Mouse (Mus musculus): Measurements from ENCODE around the gene Wdr62. TPM values are rescaled to one million over a fixed set of nuclear protein-coding genes. Genes with fewer than 3 reads are reported as not detected.
"Not testable (repeated sequence)": the region's sequence is repeated elsewhere in the genome, so short reads cannot be mapped to it uniquely, and the experiment has no call there.

Gene Wdr62
- total RNA-seq, 2 experiments from 2014 or later: 5.5 to 7.4 TPM

DNA sequence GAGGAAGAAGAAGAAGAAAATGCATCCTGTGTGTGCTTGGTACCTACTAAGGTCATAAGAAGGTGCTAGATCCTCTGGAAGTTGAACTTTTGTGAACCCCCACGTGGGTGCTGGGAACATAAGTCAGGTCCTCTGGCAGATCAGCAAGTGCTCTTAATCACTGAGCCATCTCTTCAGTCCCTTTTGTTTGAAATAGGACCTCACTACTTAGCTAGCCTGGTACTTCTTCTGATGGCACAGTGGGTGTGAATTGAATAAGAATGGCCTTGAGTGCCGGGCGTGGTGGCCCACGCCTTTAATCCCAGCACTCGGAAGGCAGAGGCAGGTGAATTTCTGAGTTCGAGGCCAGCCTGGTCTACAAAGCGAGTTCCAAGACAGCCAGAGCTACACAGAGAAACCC, 14.3 kb downstream of the Wdr62 start:
- no peak for DNase-seq (ENCODE audit: low spot score in 2 of 2)

DNA sequence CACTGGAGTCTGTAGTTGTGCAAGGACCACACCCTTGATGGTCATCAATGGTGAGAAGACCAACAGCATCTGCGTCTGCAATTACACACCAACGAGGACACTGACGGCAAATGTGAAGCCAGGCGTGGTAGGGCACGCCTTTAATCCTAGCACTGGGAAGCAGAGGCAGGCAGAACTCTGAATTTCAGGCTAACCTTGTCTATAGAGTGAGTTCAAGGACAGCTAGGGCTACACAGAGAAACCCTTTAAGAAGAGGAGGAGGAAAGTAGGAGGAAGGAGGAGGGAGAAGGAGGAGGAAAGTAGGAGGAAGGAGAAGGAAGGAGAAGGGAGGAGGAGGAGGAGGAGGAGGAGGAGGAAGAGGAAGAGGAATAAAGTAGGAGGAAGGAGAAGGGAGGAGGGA, 14.7 kb downstream of the Wdr62 start:
- no peak for DNase-seq (ENCODE audit: low spot score in 2 of 2)

DNA sequence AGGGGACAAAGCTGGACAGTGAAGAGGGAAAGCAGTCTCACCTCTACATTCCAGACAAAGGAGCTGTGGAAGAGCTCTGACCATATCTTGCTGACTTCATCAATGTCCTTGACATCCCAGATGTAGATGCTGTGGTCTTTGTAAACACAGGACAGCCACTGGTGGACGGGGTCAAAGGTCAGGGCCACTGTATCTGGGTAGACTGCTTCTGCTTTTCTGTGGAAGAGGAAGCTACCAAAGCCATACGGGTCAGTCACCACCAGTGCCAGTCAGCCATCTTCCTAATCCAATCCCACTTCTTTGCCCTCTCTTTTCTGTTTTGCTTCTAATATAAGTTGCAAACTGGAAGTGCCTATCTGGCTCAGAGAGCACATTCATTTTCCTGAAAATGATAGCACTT, 15.2 kb downstream of the Wdr62 start:
- no peak for DNase-seq (ENCODE audit: low spot score in 2 of 2)

DNA sequence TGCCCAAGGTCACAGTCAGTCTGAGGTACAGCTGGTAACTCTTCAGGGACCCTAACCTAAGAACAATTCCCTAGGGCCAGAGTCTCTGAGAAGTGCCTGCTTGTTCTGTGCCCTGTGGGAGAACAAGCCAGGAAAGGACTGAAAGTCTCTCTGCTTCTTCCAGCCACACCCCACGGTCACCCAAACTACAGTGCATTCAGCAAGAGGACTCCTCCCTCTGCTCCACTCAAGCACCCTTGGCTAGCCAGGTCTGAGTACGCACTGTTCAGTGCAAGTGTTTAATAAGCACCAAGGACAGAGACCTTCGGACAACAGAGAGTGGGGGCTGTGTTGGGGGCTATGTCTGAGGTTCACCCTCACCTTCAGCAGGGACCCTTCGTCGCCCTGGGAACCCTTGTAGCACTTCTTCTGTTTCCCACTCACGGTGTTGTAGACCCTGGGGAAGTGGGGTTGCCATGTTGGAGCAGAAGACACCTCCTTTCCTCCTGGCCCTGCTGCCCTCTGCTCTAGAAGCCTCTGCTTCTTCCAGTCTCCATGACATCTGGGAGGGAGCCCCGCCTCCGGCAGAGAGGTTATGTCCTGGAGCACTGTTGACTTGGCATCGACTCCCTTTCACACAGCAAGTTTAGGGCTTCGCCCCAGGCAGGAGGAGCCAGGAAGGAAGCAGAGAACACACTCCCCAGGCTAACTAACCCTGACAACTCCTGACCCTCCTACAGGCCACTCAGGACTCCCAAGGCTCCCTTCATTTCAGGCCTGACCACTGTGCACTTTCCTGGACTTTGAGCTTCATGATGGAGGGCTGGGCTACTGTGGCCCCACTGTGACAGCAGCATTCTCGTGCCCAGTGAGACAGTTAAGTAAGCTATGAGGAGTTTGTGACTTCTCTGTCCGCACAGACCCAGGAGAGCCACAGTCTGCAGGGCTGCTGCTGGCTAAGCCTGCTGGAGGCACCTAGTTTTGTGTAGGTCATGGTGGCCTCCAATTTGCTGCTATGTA, 28.0 kb downstream of the Wdr62 start:
- DNase-seq (ENCODE audit: low spot score in 2 of 2): no peak

DNA sequence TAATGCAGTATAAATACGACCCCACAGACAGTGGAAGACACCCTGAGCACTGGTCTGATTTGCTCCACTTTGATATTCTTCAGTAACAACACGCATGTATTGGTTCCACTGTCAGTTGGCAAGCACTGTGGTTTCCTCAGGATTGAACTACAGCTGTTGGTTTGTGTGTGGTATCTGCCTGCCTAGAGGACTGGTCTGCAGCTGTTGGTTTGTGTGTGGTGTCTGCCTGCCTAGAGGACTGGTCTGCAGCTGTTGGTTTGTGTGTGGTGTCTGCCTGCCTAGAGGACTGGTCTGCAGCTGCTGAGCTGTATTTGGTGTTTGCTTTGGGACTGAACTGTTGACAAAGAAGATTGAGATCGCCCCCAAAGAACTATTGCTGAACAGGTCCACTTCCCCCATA, 42.8 kb downstream of the Wdr62 start:
- not testable (repeated sequence) for DNase-seq (ENCODE audit: low spot score in 2 of 2)

DNA sequence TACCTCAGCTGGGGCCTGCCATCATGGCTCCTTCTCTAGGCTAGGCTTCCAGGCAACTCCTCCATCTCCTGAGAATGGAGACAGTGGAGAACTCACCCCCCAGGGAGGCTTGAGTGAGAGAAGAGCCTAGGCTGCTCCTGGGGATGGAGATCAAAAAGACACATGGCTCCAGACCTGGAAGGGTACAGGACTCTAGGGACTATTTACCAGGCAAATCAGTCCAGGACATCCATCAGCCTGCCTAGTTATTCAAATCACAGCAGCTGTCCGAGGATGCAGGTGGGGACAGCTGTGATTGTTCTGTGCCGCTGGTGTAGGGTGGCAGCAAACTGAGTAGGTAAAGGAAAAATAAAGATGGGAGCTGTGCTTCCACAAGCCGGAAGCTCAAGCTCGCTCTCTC, 44.6 kb downstream of the Wdr62 start, which contains the start of gene Ovol3:
TSS of gene Ovol3 (minus strand) at position 101 of the 400 bp plus-strand sequence.
- DNase-seq (ENCODE audit: low spot score in 2 of 2): no peak

DNA sequence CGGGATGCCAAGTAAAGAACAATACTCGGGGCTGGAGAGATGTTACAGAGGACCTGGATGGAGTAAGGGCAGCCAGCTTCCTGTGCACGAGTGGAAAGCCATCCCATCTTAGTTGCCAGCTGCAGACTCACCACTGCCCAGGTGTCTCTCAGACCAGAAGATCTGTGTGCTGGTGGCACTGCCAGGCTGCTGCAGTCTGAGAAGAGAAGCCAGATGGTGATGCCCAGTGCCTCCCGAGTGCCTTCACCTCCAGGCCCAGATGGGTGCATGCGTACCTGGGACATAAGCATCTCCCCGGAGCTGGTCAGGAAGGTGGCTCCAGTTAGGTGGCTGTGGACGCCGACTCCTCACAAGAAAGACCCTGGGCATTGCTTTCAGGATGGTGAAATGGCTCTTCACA, 45.1 kb downstream of the Wdr62 start:
- DNase-seq (ENCODE audit: low spot score in 2 of 2): no peak

DNA sequence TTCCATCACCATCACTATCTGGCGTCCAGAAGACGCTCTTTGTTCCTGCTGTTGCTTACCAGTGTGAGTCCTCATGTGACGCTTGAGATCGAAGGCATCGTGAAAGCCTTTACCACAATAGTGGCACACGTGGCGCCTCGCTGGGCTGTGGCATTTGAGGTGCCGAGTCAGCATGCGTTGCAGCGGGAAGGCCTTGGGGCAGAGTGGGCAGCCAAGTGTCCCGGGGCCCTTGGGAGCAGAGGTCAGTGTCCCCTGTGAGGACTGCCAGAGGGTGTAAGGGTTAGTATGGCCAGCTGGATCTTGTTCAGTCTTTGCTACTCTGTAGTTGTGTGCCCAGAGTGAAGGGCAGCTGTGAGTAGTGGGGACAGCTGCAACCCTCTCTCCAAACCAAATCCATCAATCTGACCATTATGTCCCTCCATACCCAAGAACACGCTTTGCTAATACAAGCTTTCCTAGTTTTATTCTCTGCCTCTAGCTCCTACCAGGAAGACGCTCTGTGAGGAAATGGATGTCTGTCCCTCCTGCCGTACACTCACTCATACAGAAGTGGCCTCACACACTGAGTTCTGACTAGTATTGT, 45.9 kb downstream of the Wdr62 start:
- DNase-seq (ENCODE audit: low spot score in 2 of 2): no peak

DNA sequence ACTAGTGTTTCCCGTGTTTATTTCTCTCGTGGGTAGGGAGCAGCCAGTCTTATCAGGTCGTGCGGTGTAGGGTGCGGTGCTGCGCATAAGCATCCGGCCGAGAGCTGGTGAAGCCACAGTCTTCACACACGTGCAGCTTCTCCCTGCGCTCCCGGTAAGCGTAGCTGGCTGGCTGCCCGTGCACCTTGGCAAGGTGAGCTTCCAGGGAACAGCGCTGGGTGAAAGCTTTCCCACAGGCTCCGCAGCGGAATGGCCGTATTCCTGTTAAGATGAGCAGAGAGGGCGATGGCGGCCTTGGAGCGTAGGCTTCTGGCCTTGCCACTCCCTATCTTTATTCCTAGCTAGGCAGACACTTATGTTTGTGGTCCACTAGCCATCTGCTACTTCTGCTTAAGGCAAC, 46.8 kb downstream of the Wdr62 start:
- DNase-seq (ENCODE audit: low spot score in 2 of 2): peak; percentile 31 to 33

DNA sequence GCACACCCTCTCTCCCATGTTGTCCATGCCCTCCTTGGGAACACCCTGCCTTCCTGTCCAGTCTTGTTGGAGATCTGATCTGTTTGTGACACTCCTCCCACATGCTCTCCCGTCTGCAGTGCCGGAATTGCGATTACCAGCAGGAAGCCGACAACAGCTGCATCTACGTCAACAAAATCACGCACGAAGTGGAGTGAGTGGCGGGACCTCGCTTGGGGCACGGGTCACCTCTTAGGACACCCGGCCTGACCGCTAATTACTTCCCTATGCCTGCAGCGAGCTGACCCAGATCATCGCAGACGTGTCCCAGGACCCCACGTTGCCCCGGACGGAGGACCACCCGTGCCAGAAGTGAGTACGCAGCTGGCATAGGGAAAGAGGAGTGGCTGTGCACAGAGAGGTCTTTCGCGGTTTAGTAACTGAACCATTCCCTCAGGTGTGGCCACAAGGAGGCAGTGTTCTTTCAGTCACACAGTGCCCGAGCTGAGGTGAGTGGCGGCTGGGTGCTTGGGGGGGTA, 47.5 kb downstream of the Wdr62 start:
- DNase-seq (ENCODE audit: low spot score in 2 of 2): peak in 1 of 2 experiments; percentile 70

DNA sequence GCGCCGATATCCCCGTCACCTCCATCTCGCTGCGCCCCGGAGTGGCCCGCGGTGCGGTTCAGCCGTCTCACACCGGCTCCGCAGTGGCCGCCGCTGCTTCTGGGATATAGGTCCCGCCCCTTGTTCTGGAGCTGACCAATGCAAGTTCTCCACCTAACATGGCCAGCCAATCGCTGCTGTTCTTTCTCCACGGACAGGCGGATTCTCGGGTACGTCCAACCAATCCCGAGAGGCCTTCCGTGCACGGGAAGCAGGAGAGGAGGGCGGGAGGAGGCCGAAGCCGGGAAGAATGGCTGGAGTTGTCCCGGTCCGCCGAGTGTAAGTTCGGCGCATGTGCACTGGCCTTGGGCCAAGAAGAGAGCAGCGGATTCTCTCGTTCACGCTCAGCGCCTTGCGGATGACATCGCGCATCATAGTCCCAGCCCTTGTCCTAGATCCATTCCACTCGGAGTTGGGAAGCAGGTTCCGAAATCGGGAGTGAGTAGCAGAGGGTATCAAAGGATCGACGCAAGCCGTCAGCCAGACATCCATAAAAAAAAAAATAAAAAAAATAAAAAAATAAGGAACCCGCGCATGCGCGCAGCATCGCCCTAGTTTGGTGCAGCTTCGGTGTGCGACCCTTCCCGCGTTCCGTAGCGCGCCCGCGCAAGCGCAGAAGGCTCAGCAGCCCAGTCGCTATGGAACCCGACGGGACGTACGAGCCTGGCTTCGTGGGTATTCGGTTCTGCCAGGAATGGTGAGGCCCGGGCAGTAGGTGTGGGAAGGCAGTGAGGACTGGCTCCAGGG, 48.4 kb downstream of the Wdr62 start, which contains the start of the genes Polr2i and Tbcb:
TSS of gene Polr2i (plus strand) at position 280 of the 786 bp plus-strand sequence.
TSS of gene Tbcb (minus strand) at position 604 of the 786 bp plus-strand sequence.
- DNase-seq (ENCODE audit: low spot score in 2 of 2): peak; percentile 96 to 98

DNA sequence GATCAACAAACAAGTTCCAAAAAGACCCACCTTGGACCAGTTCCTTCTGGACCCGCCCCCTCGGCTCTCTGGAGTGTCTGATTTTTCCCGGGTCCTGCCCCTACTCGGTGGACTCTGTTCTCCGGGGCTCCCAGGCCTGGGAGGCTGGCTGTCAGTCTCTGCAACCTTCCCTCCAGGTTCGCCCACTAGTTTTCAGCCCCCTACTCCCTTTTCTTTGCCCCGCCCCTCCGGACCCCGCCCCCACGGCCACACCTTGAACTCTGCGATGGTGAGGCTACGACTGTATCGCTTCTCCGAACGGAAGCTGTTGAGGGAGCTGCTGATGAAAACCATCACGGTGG, 48.9 kb downstream of the Wdr62 start:
- DNase-seq (ENCODE audit: low spot score in 2 of 2): no peak

DNA sequence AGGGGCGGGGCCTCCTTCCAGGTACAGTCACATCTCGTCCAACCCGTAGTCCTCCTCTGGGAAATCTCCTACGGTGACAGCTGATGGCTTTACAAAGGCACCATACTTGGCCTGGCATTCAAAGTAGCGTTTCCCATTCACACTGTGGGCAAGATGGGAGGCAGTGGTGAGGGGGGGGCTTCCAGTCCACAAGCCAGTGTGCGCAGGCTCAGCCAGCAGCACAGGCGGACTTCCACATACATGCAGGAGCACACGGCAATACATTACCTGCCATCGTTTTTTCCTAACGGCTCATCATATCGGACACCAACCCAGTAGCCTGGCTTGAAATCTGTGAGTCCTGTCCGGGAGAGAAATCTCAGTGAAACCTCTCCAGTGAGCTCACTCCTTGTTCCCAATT, 56.0 kb downstream of the Wdr62 start:
- no peak for DNase-seq (ENCODE audit: low spot score in 2 of 2)

DNA sequence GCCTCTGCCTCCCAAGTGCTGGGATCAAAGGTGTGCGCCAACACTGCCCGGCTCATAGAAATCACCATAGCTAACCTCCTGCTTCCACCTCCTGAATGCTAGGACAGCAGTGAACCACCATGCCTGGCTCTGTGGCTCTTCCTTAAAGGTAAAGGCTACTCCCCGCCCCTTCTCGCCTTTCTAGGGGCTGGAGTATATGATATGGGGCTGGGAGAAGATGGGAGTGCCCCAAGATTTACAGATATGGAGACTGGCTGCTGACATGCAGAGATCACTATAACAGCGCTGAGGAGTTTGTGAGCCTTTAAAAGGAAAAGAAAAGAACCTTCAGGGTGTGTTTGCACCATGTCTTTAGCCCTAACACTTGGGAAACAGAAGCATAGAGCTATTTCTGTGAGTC, 58.0 kb downstream of the Wdr62 start:
- no peak for DNase-seq (ENCODE audit: low spot score in 2 of 2)

DNA sequence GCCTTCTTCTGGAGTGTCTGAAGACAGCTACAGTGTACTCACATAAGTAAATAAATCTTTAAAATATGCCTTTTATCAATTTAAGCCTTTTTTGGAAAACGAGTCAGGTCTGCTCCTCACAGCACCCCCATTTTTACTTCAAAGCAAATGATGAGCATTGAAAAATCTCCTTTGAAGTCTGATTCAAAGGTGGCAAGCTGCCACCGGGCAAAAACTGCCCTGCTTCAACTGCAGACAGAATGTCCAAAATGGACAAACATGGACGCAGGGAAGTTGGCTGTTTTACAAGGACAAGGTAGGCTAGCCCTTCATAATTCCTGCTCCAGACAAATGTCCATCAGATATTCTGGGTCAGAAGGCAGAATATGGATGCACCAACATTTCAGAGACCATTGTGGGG, 58.8 kb downstream of the Wdr62 start:
- DNase-seq (ENCODE audit: low spot score in 2 of 2): peak in 1 of 2 experiments; percentile 5

DNA sequence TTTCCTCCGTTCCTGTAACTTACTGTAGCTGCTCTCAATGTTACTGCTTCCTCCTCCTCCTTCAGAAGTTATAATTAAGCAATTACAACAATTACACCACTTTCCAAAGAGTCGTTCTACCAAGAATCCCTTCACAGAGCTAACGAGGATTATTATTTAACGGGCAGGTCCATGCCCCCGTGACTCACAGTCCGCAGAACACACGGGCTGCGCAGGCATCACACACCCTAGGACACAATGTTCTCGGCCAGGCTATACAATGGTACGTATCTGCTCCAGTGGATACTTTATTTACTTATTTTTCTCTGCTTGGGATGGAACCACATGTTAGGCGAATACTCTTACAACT, 60.2 kb downstream of the Wdr62 start:
- no peak for DNase-seq (ENCODE audit: low spot score in 2 of 2)

DNA sequence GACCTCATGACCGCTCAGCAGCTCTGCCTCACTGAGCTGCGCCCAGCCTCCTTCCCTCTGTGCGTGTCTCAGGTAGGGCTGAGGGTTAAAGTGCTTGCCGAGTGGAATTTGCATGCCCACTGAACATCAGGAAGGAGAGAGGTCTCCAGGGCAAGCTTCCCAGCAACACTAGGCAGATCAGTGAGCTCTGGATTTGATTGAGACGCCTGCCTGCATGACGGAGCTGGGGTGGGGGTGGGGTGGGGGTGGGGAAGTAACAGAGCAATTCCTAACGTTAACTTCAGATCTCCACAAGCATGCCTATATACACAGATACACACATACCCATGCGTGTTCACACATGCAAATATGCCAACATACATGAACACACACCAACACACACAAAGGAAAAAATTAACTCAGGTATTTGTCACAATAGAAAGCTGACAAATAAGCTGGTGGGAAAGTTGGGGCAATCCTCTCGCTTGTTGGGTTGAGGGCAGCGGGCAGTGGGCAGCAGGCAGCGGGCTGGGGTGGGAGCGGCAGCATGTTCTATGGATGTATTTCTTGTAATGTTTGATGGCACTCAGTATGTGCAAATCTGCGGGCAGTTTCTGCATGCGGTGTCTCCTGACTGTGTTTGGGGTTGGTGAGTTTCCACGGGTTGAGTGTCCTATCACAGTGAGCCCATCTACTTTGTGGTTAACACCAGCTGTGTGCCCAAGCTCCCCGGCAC, 60.8 kb downstream of the Wdr62 start:
- DNase-seq (ENCODE audit: low spot score in 2 of 2): peak in 1 of 2 experiments; percentile 44

DNA sequence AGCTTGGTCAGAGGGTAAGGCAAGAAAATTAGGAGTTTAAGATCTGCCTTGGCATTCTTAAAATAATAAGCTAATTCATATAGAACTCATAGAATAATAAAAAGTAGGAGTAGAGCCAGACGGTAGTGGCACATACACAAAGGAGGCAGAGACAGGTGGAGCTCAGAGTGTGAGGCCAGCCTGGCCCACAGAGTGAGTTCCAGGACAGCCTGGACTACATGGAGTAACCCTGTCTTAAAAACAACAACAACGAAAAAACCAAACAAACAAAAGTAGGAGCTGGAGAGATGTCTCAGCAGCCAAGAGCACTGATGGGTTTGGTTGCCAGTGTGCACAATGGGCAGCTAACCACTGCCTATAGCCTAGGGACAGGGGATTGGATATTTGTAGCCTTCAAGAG, 62.9 kb downstream of the Wdr62 start:
- DNase-seq (ENCODE audit: low spot score in 2 of 2): no peak

DNA sequence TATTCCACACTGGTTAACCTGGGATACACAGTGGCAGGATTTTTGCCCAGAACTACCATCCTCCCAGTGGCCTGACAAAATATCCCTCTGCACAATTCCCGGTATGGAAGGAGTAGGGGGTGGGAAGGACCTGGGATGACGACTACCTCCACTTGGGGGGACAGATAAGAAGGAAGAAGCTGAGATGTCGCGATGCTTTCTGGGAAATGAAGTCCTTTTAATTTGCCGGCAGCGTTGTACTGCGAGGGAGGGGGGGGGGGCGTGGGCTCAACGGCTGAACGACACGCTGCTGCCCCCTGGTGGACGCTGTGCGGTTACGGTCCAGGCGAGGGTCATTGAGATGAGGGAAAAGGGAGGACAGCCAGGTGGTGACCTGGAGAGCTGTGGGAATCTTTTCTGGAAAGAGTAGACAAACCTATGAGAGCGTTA, 63.5 kb downstream of the Wdr62 start:
- DNase-seq (ENCODE audit: low spot score in 2 of 2): peak; percentile 65 to 74

DNA sequence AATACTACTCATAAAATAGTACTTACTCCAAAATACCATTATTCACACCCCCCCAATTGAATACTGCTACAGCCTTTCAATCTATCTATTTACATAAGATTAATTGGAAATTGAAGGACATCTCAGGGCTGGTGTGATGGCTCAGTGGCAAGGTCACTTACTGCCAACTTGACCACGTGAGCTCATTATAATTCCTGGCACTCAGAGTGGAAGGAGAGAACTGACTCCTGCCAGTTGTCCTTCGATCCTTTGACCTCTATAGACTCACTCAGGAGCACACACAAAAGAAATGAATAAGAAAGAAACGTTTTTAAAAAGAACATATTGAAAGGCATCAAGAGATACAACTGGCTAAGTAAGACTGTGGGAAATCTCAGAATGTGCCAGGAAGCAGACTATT, 64.3 kb downstream of the Wdr62 start:
- DNase-seq (ENCODE audit: low spot score in 2 of 2): no peak

DNA sequence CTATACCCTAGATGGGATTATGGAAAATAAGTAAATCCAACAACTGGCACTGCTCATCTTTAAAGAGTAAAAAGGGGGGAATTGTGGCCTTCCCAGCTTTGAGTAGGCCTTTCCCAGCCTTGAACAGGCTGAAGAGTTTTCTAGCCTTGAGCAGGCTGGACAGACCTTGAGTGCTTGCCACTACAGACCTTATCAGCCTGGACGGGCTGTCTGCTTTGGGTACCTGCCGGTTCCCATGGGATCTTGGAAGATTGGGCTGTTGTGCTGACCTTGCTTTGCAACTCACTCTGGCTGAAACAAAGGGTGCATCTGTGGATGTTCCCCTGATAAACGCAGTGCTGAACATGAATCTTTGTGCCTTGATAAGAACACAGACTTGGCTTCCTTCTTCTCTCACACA, 66.3 kb downstream of the Wdr62 start:
- no peak for DNase-seq (ENCODE audit: low spot score in 2 of 2)

Measured in gastrocnemius, postnatal 4 days (tissue).